Mouse (Mus musculus) heart, adult 2 months (tissue): ENCODE data around the gene Fgfr2.

Experiments
- EP300 ChIP-seq: fragments of 200-500 bp; IDR thresholded peaks from 2 replicates; pipeline ENCODE4 v1.6.1; 2011; ENCODE audit warnings: low read depth, low read length, control low read depth; ENCODE audit not compliant: insufficient read depth
- POLR2A ChIP-seq: fragments of 200-500 bp; IDR thresholded peaks from 2 replicates; pipeline ENCODE4 v1.6.1; 2011; ENCODE audit warnings: mild to moderate bottlenecking, low read depth, low read length, control low read depth; ENCODE audit not compliant: insufficient read depth

- no peak for TF ChIP-seq POLR2A
- TF ChIP-seq EP300 = no peak
These were observed 108.5 kb downstream of the Fgfr2 start for GRCm38 (mm10) chr7:133014631-133015030.
